Mouse (Mus musculus) thymus, postnatal 36 days (tissue): ENCODE data around the gene Gipc3.

Source experiments
- DNase-seq, 2 experiments: peaks; one replicate each; pipeline ENCODE4 v3.0.0; 2022; ENCODE audit warnings: mixed read lengths in 2 of 2

Gene Gipc3

GRCm38 (mm10) chr10:81342686-81343505, at the start of gene Gipc3:
Gipc3 (minus strand) TSS chr10:81343266.
- peak in 1 of 2 experiments; percentile 51 for DNase-seq

GRCm38 (mm10) chr10:81392781-81393185, 49.7 kb upstream of the Gipc3 start, which contains the start of gene Smim24:
Smim24 (plus strand) TSS chr10:81393051.
- DNase-seq, result no peak

- no peak for DNase-seq
Observed at GRCm38 (mm10) chr10:81392270-81392669, 49.2 kb upstream of the Gipc3 start.

GRCm38 (mm10) chr10:81390678-81390965, 47.6 kb upstream of the Gipc3 start:
- DNase-seq, result no peak

GRCm38 (mm10) chr10:81389801-81390677, 47.0 kb upstream of the Gipc3 start:
- peak; percentile 72 to 79 for DNase-seq

- DNase-seq, result no peak
Observed at GRCm38 (mm10) chr10:81389373-81389772, 46.3 kb upstream of the Gipc3 start.

- DNase-seq, result no peak
Observed at GRCm38 (mm10) chr10:81388505-81389055, 45.5 kb upstream of the Gipc3 start, which contains the start of gene Gm48552. Gm48552 (plus strand) TSS chr10:81389005.

- DNase-seq, result no peak
Observed at GRCm38 (mm10) chr10:81387716-81388115, 44.6 kb upstream of the Gipc3 start.

- no peak for DNase-seq
Observed at GRCm38 (mm10) chr10:81385603-81386306, 42.7 kb upstream of the Gipc3 start.

GRCm38 (mm10) chr10:81384605-81384982, 41.5 kb upstream of the Gipc3 start:
- DNase-seq, result no peak

GRCm38 (mm10) chr10:81383802-81384604, 40.9 kb upstream of the Gipc3 start, which contains the start of the genes Dohh and Gm48551:
Dohh (plus strand) TSS chr10:81384428.
Gm48551 (plus strand) TSS chr10:81384466.
- DNase-seq, result peak; percentile 95 to 97

- no peak for DNase-seq
Observed at GRCm38 (mm10) chr10:81382039-81382438, 39.0 kb upstream of the Gipc3 start.

- no peak for DNase-seq
Observed at GRCm38 (mm10) chr10:81379809-81380378, 36.8 kb upstream of the Gipc3 start.

GRCm38 (mm10) chr10:81379183-81379553, 36.1 kb upstream of the Gipc3 start:
- DNase-seq, result no peak

- DNase-seq, result peak; percentile 100
Observed at GRCm38 (mm10) chr10:81378553-81379182, 35.6 kb upstream of the Gipc3 start.

GRCm38 (mm10) chr10:81377793-81378552, 34.9 kb upstream of the Gipc3 start, which contains the start of gene Fzr1:
Fzr1 (minus strand) TSS chr10:81378516.
- no peak for DNase-seq

- DNase-seq, result no peak
Observed at GRCm38 (mm10) chr10:81377362-81377664, 34.2 kb upstream of the Gipc3 start.

GRCm38 (mm10) chr10:81376561-81377361, 33.7 kb upstream of the Gipc3 start:
- peak in 1 of 2 experiments; percentile 41 for DNase-seq

- no peak for DNase-seq
Observed at GRCm38 (mm10) chr10:81375322-81375721, 32.3 kb upstream of the Gipc3 start.

- no peak for DNase-seq
Observed at GRCm38 (mm10) chr10:81367207-81367495, 24.1 kb upstream of the Gipc3 start.
